Mouse (Mus musculus) cerebellum, adult 2 months (tissue): Measurements from ENCODE around the gene Zfp451. TPM values are rescaled to one million over a fixed set of nuclear protein-coding genes. Genes with fewer than 3 reads are reported as not detected.

Experiments used
- DNase-seq, 2 experiments: peaks; one replicate each; pipeline ENCODE4 v3.0.0; 2021
- H3K27ac ChIP-seq: fragments of 200-500 bp; 2 replicates; pipeline ENCODE4 v1.5.1; 2012; ENCODE audit warnings: low read length, control low read depth, inconsistent platforms; ENCODE audit not compliant: insufficient read depth
- H3K27me3 ChIP-seq: fragments of 200-500 bp; 2 replicates; pipeline ENCODE4 v1.6.1; 2012; ENCODE audit warnings: inconsistent platforms, mild to moderate bottlenecking, low read length, moderate library complexity; ENCODE audit not compliant: control insufficient read depth, insufficient read depth
- H3K4me1 ChIP-seq: fragments of 200-500 bp; 2 replicates; pipeline ENCODE4 v1.6.1; 2011; ENCODE audit warnings: low read length; ENCODE audit not compliant: control insufficient read depth, insufficient read depth
- H3K4me3 ChIP-seq: fragments of 200-500 bp; replicated peaks from 2 replicates; pipeline ENCODE3; 2011; ENCODE audit warnings: mild to moderate bottlenecking, low read depth, low read length, control low read depth; ENCODE audit not compliant: insufficient read depth
- CTCF ChIP-seq: fragments of 200-500 bp; IDR thresholded peaks from 2 replicates; pipeline ENCODE4 v1.5.1; 2011; ENCODE audit warnings: low read depth, mild to moderate bottlenecking, control low read depth, low read length, moderate library complexity, borderline replicate concordance; ENCODE audit not compliant: insufficient read depth
- POLR2A ChIP-seq: fragments of 200-500 bp; IDR thresholded peaks from 2 replicates; pipeline ENCODE4 v1.6.1; 2011; ENCODE audit warnings: low read length, control low read depth, borderline replicate concordance; ENCODE audit not compliant: insufficient read depth
- WGBS: fragments of 180-500 bp; shearing (Covaris S2); methylation state at CpG from one replicate; pipeline ENCODE4 v1.1.7; 2018; 5-methylcytosine and 5-hydroxymethylcytosine counted together
- polyA plus RNA-seq: library from polyadenylated mRNA; depleted of rRNA; stranded (reverse); fragments of >200 nt; gene quantifications from 2 replicates; pipeline ENCODE4 v1.2.3, GENCODE M21; 2012; rRNA removed

The Zfp451 gene
- polyA plus RNA-seq, 1 experiment, result 21.9 TPM

- TF ChIP-seq CTCF (no peak), POLR2A (no peak)
These were observed 89.3 kb downstream of the Zfp451 start for GRCm38 (mm10) chr1:33725086-33725485.

DNA sequence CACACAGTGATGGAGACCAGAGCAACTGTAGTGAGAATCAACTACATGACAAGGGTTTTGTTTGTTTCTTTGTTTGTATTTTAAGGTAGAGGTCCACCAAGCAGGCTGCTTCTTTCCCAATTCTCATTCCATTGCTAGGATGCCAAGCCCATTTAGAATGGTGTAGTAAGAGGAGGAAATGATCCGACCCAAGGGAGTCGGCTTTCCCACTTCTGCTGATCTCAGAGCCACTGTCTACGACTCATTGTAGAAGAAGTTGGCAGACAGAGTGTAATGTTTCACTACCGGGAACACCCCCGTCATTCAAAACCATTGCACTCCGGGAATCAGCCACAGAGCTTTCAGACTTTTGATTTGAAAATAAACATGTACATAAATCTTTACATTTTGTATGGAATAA is 89.9 kb downstream of the Zfp451 start:
- Histone ChIP-seq H3K27me3 (no peaks in the 10 kb centered on the region), H3K4me1 (peaks cover 3% of the 10 kb centered on the region; the same call in 1 of the 2 replicates), H3K27ac (no peak overlapping the region), H3K4me3 (no peak overlapping the region)
- no peak for DNase-seq
- 90% methylated on average over 6 of the region's 6 CpGs for WGBS
- TF ChIP-seq POLR2A, result no peak
- TF ChIP-seq CTCF, result no peak

More at GRCm38 (mm10) chr1:33725086-33725485, 89.3 kb downstream of the Zfp451 start:
- whole genome bisulfite sequencing, result 94% methylated on average over 5 of the region's 5 CpGs
- no peak overlapping the region for H3K4me3 ChIP-seq
- no peaks in the 10 kb centered on the region for H3K27me3 ChIP-seq
- no peak for DNase-seq
- H3K4me1 ChIP-seq, result peaks cover 3% of the 10 kb centered on the region; the same call in 1 of the 2 replicates
- no peak overlapping the region for H3K27ac ChIP-seq

DNA sequence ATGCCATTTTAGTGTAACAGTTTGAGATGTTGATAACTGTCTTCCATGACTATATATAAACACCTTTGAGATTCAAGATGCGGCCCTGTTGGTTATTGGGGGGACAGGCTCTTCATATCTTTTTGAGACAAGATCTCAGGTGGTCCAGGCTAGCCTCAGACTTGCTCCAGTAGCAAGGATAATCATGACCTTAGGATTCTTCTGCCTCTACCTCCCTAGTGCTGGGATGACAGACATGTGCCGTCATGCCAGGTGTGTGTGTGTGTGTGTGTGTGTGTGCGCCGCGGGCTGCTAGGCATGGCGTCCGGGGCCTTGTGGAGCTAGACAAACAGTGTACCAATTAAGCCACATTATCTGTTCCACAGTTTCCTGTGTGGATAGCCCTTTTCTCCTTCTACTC is 93.4 kb downstream of the Zfp451 start:
- TF ChIP-seq POLR2A (no peak), CTCF (no peak)
- Histone ChIP-seq H3K27me3 (no peaks in the 10 kb centered on the region), H3K4me3 (peak overlapping the region; percentile 30), H3K4me1 (peaks cover 3% of the 10 kb centered on the region; the same call in 1 of the 2 replicates), H3K27ac (no peak overlapping the region)
- no peak for DNase-seq
- 77% methylated on average over 7 of the region's 7 CpGs for WGBS

GRCm38 (mm10) chr1:33720231-33720630 is 94.2 kb downstream of the Zfp451 start:
- Histone ChIP-seq H3K4me1 (peaks cover 3% of the 10 kb centered on the region; the same call in 1 of the 2 replicates), H3K27me3 (no peaks in the 10 kb centered on the region), H3K27ac (peak overlapping the region; percentile 72), H3K4me3 (peak overlapping the region; percentile 70)
- WGBS, result under 1% methylated on average over 40 of the region's 41 CpGs
- TF ChIP-seq CTCF (no peak), POLR2A (no peak)
- DNase-seq, result no peak

GRCm38 (mm10) chr1:33719733-33720225 is 94.6 kb downstream of the Zfp451 start, which contains the start of gene Rab23:
Rab23 (plus strand) TSS chr1:33719887.
- H3K27ac ChIP-seq, result peak within 1 kb of the TSS; percentile 72
- under 1% methylated on average over 54 of the region's 54 CpGs for WGBS
- H3K27me3 ChIP-seq, result no peaks in the 10 kb centered on the region
- H3K4me3 ChIP-seq, result peak within 1 kb of the TSS; percentile 70
- no peak for TF ChIP-seq CTCF
- peak; percentile 82 for TF ChIP-seq POLR2A
- DNase-seq, result peak; percentile 91 to 93
- H3K4me1 ChIP-seq, result peaks cover 3% of the 10 kb centered on the region; the same call in 1 of the 2 replicates

DNA sequence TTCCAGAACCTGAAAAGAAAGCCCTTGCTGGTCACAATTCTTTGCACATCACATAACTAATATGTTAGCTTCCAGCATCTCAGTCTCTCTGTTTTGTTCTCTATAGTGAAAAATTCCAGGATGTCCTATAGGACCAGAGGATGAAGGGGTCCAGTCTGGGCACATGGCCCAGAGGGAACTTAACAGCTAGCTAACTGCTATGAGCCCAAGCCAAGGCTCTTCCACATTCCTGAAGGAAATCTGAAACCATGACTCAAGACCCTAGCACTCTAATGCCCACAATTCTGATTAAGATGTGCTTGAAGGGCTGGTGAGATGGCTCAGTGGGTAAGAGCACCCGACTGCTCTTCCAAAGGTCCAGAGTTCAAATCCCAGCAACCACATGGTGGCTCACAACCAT is 96.8 kb downstream of the Zfp451 start:
- no peak overlapping the region for H3K4me3 ChIP-seq
- no peaks in the 10 kb centered on the region for H3K27me3 ChIP-seq
- peaks cover 3% of the 10 kb centered on the region; the same call in 1 of the 2 replicates for H3K4me1 ChIP-seq
- no peak overlapping the region for H3K27ac ChIP-seq
- 90% methylated on average over 1 of the region's 1 CpGs for WGBS
- TF ChIP-seq CTCF (no peak), POLR2A (no peak)
- DNase-seq, result no peak

GRCm38 (mm10) chr1:33714796-33715195 is 99.6 kb downstream of the Zfp451 start:
- DNase-seq, result no peak
- Histone ChIP-seq H3K27me3 (no peaks in the 10 kb centered on the region), H3K27ac (no peak overlapping the region), H3K4me3 (no peak overlapping the region), H3K4me1 (no peaks in the 10 kb centered on the region)
- 6% methylated on average over 10 of the region's 10 CpGs for WGBS
- TF ChIP-seq POLR2A, result no peak
- TF ChIP-seq CTCF, result no peak

DNA sequence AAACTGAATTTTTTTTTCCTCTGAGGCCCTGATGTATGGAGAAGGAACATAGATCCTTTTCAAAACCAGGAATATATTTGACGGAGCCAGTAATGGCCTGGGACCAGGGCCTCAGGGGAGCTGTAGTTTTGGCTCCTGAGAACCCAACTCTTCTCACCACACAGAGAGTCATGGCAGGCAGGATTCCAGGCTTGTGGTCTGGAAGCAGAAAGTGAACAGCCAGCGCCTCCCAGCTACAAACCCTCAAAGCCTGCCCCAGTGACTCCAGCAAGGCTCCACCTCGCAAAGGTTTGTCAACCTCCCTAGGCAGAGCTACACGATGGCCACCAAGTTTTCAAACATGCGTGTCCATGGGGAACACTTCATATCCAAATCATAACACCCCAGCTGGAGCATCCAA is 102.4 kb downstream of the Zfp451 start:
- Histone ChIP-seq H3K27ac (no peak overlapping the region), H3K4me1 (no peaks in the 10 kb centered on the region), H3K27me3 (no peaks in the 10 kb centered on the region), H3K4me3 (no peak overlapping the region)
- 80% methylated on average over 5 of the region's 5 CpGs for WGBS
- TF ChIP-seq POLR2A (no peak), CTCF (no peak)
- no peak for DNase-seq

Other genes with a start within 250 kb of the Zfp451 start
- gene Prim2, start 144.8 kb downstream of the Zfp451 start, polyA plus RNA-seq, result 11.8 and 12.2 TPM in 2 replicates
- 22.0 and 25.1 TPM in 2 replicates for gene Rab23, start 94.7 kb downstream of the Zfp451 start, polyA plus RNA-seq
- 18.6 and 18.7 TPM in 2 replicates for gene Bag2, start 56.8 kb downstream of the Zfp451 start, polyA plus RNA-seq
- gene Bend6, start 93.2 kb upstream of the Zfp451 start, polyA plus RNA-seq, result 276 and 283 TPM in 2 replicates
- 143 and 148 TPM in 2 replicates for gene Dst, start 93.6 kb upstream of the Zfp451 start, polyA plus RNA-seq